In the genomic region with DNA sequence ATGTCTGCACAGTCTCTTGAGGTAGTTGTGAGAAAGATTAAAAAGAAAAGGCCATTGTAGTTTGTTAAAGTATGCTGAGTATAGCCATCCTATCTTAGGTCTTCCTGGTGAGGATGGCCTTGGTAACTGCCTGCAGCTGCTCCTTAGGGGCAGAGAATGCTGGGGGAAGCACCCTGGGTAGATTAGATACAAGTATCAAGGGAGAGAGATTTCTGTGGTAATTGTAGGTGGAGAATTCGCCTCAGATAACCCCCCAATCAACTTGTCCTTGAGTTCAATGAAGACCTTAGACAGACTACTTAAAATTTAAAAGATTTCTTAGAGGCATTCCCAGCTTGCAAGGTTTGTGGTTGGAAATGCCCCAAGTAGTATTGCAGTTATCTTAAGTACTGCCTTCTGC, we compare ENCODE assay signal across 21 mouse cellular contexts. TPM values are rescaled to one million over a fixed set of nuclear protein-coding genes. Genes with fewer than 3 reads are reported as not detected.
DNase-seq lines count a peak whose midpoint lies in the region; ATAC-seq and TF ChIP-seq lines count a peak whose summit lies in the region.
"Had no signal": no experiment of that assay in that cellular context is flagged by ENCODE, and none has a peak within 500 bp of the region (broad histone marks: within the 10 kb centered on the region; RNA-seq: fewer than 3 reads in every experiment).

No protein-coding gene starts in this region.

- no peak for TF ChIP-seq CTCF in stomach, postnatal 0 days (IDR thresholded peaks at IDR 0.05; ENCODE audit: low read depth)
- TF ChIP-seq CTCF in small intestine, adult 2 months (IDR thresholded peaks at IDR 0.05; ENCODE audit: extremely low read depth, insufficient read length, insufficient replicate concordance, low read depth, low read length): no peak

- WGBS in heart, embryonic 11.5 days (ENCODE audit: insufficient replicate concordance): 50% methylated on average over 1 of the region's 1 CpGs
- 82% methylated on average over 1 of the region's 1 CpGs for WGBS in stomach, embryonic 16.5 days
- 86% methylated on average over 1 of the region's 1 CpGs for WGBS in stomach, postnatal 0 days
- 20% methylated on average over 1 of the region's 1 CpGs for WGBS in liver, embryonic 13.5 days (ENCODE audit: insufficient replicate concordance)
- WGBS in small intestine, adult 2 months: 34% methylated on average over 1 of the region's 1 CpGs

- H3K4me2 ChIP-seq in heart, embryonic 11.5 days: peak overlapping the region; percentile 95
- no peak overlapping the region for H3K4me2 ChIP-seq in stomach, embryonic 16.5 days (ENCODE audit: low read depth, low read length)
- H3K4me2 ChIP-seq in stomach, postnatal 0 days (replicated peaks; ENCODE audit: low read depth): no peak overlapping the region
- peak overlapping the region; percentile 79 for H3K4me2 ChIP-seq in liver, embryonic 13.5 days
- H3K4me2 ChIP-seq: forebrain, embryonic 15.5 days had no signal

- no peak overlapping the region for H3K27ac ChIP-seq in heart, embryonic 11.5 days (ENCODE audit: low read depth, low read length)
- H3K27ac ChIP-seq in stomach, embryonic 16.5 days (ENCODE audit: low read length): no peak overlapping the region
- no peak overlapping the region for H3K27ac ChIP-seq in stomach, postnatal 0 days (replicated peaks)
- H3K27ac ChIP-seq in liver, embryonic 13.5 days: peak overlapping the region; percentile 89
- 0 out of 2 replicates have a peak overlapping the region, but pooled peaks have one; percentile 7 for H3K27ac ChIP-seq in small intestine, adult 2 months (ENCODE audit: insufficient read depth, low read depth, low read length)
- H3K27ac ChIP-seq: embryonic facial prominence, embryonic 12.5 days; forebrain, embryonic 15.5 days; hindbrain, embryonic 12.5 days; layer of hippocampus, adult 2 months had no signal

- no peaks in the 10 kb centered on the region for H3K9me3 ChIP-seq in heart, embryonic 11.5 days (replicated peaks; ENCODE audit: control insufficient read depth, low read length)
- H3K9me3 ChIP-seq in stomach, embryonic 16.5 days (replicated peaks; ENCODE audit: control insufficient read depth, low read length): no peaks in the 10 kb centered on the region
- no peaks in the 10 kb centered on the region for H3K9me3 ChIP-seq in stomach, postnatal 0 days (ENCODE audit: control insufficient read depth, low read length)
- H3K9me3 ChIP-seq in liver, embryonic 13.5 days (replicated peaks): peaks cover 11% of the 10 kb centered on the region; the same call in 1 of the 2 replicates
- H3K9me3 ChIP-seq: embryonic facial prominence, embryonic 12.5 days; forebrain, embryonic 15.5 days; hindbrain, embryonic 12.5 days had no signal

- no peak for TF ChIP-seq EP300 in stomach, postnatal 0 days (optimal IDR thresholded peaks at IDR 0.05)

- no peak overlapping the region for H3K4me3 ChIP-seq in heart, embryonic 11.5 days (ENCODE audit: low read depth, low read length)
- H3K4me3 ChIP-seq in stomach, embryonic 16.5 days (replicated peaks; ENCODE audit: low read length): no peak overlapping the region
- H3K4me3 ChIP-seq in stomach, postnatal 0 days (ENCODE audit: low read depth, low read length): no peak overlapping the region
- peak overlapping the region; percentile 86 for H3K4me3 ChIP-seq in liver, embryonic 13.5 days (replicated peaks)
- H3K4me3 ChIP-seq in small intestine, adult 2 months (ENCODE audit: low read depth, low read length): no peak overlapping the region
- H3K4me3 ChIP-seq: embryonic facial prominence, embryonic 12.5 days; layer of hippocampus, adult 2 months had no signal

- H3K9ac ChIP-seq in heart, embryonic 11.5 days (ENCODE audit: low read depth, low read length): no peak overlapping the region
- H3K9ac ChIP-seq in stomach, embryonic 16.5 days (ENCODE audit: low read length): 0 out of 2 replicates have a peak overlapping the region, but pooled peaks have one; percentile 14
- no peak overlapping the region for H3K9ac ChIP-seq in stomach, postnatal 0 days (ENCODE audit: low read length)
- H3K9ac ChIP-seq in liver, embryonic 13.5 days: peak overlapping the region; percentile 95
- H3K9ac ChIP-seq: embryonic facial prominence, embryonic 12.5 days; forebrain, embryonic 15.5 days; hindbrain, embryonic 12.5 days had no signal

- TF ChIP-seq POLR2A in small intestine, adult 2 months (IDR thresholded peaks at IDR 0.05; ENCODE audit: low read depth, low read length): no peak

- DNase-seq in heart, postnatal 4 days: no peak
- no peak for DNase-seq in stomach, postnatal 0 days (ENCODE audit: low spot score)
- DNase-seq in liver, embryonic 13.5 days: peak; percentile 49
- DNase-seq in frontal cortex, postnatal 14 days (ENCODE audit: low spot score in 2 of 2): no peak
- DNase-seq: cerebellum, adult 9-11 months; kidney, adult 2 months; kidney, postnatal 14 days; left cerebral cortex, postnatal 4 days; lung, postnatal 10 days; spleen, adult 18-20 months had no signal

- peaks cover 17% of the 10 kb centered on the region for H3K36me3 ChIP-seq in heart, embryonic 11.5 days (ENCODE audit: control insufficient read depth, insufficient read depth, low read length)
- H3K36me3 ChIP-seq in stomach, embryonic 16.5 days (ENCODE audit: control insufficient read depth, insufficient read depth, low read length): peaks cover 16% of the 10 kb centered on the region; the same call in 1 of the 2 replicates
- peaks cover 6% of the 10 kb centered on the region for H3K36me3 ChIP-seq in stomach, postnatal 0 days (ENCODE audit: control insufficient read depth, insufficient read depth, low read length)
- H3K36me3 ChIP-seq in liver, embryonic 13.5 days: peaks cover 45% of the 10 kb centered on the region
- H3K36me3 ChIP-seq in small intestine, adult 2 months (ENCODE audit: control insufficient read depth, insufficient read depth, low read length): peaks cover 14% of the 10 kb centered on the region

- ATAC-seq in heart, embryonic 11.5 days (replicated peaks; ENCODE audit: insufficient number of reproducible peaks, low FRiP score, low TSS enrichment): no peak
- ATAC-seq in stomach, embryonic 16.5 days (ENCODE audit: insufficient read depth, low FRiP score): no peak
- ATAC-seq in stomach, postnatal 0 days (ENCODE audit: low FRiP score, low TSS enrichment): no peak
- peak; percentile 26 for ATAC-seq in liver, embryonic 13.5 days (ENCODE audit: low read depth)
- no peak for ATAC-seq in cerebellum, adult (ENCODE audit: insufficient number of reproducible peaks, low FRiP score, low TSS enrichment)
- ATAC-seq: forebrain, embryonic 15.5 days; midbrain, embryonic 16.5 days had no signal

- H3K27me3 ChIP-seq in heart, embryonic 11.5 days (ENCODE audit: control insufficient read depth, insufficient read depth, low read length): no peaks in the 10 kb centered on the region
- no peaks in the 10 kb centered on the region for H3K27me3 ChIP-seq in stomach, embryonic 16.5 days (ENCODE audit: control insufficient read depth, insufficient read depth, low read length)
- H3K27me3 ChIP-seq in stomach, postnatal 0 days (ENCODE audit: control insufficient read depth, insufficient read depth, low read length): no peaks in the 10 kb centered on the region
- no peaks in the 10 kb centered on the region for H3K27me3 ChIP-seq in liver, embryonic 13.5 days
- no peaks in the 10 kb centered on the region for H3K27me3 ChIP-seq in small intestine, adult 2 months (ENCODE audit: control insufficient read depth, insufficient read depth, low read length)
- H3K27me3 ChIP-seq: embryonic facial prominence, embryonic 12.5 days; forebrain, embryonic 15.5 days; hindbrain, embryonic 12.5 days had no signal

- peaks cover 13% of the 10 kb centered on the region for H3K4me1 ChIP-seq in heart, embryonic 11.5 days (ENCODE audit: control insufficient read depth, insufficient read depth, low read length)
- peaks cover 21% of the 10 kb centered on the region for H3K4me1 ChIP-seq in stomach, embryonic 16.5 days (ENCODE audit: control insufficient read depth, insufficient read depth, low read length)
- peaks cover 3% of the 10 kb centered on the region; the same call in 1 of the 2 replicates for H3K4me1 ChIP-seq in stomach, postnatal 0 days (replicated peaks; ENCODE audit: control insufficient read depth, insufficient read depth)
- peaks cover 81% of the 10 kb centered on the region for H3K4me1 ChIP-seq in liver, embryonic 13.5 days (replicated peaks)
- peaks cover 25% of the 10 kb centered on the region for H3K4me1 ChIP-seq in small intestine, adult 2 months (ENCODE audit: control insufficient read depth, insufficient read depth, insufficient read length, low read length)

RNA-seq across cellular contexts. Expression of gene Brpf3, which starts 2.4 kb away (rescaled TPM):
- 12.1 and 13.4 TPM in 2 replicates for polyA plus RNA-seq in heart, embryonic 11.5 days (2014; fragmentation: Nextera tagmentation; extraction: Ambion mirVana)
- 10 to 100 TPM; 22.8 to 25.9 TPM for total RNA-seq in heart, postnatal 4 days (2021)
- polyA plus RNA-seq in stomach, embryonic 16.5 days (2015; fragmentation: Nextera tagmentation; extraction: Ambion mirVana): 8.2 and 10.5 TPM in 2 replicates
- polyA plus RNA-seq in stomach, postnatal 0 days (2015; fragmentation: Nextera tagmentation; extraction: Ambion mirVana): 5.2 and 5.7 TPM in 2 replicates
- 61.8 and 69.9 TPM in 2 replicates for polyA plus RNA-seq in liver, embryonic 13.5 days (2015; fragmentation: Nextera tagmentation; extraction: Ambion mirVana)
- polyA plus RNA-seq in small intestine, adult 2 months (2012; rRNA removed): 39.3 and 109 TPM in 2 replicates

RNA-seq across cellular contexts. Expression of gene Mapk13, which starts 34.2 kb away (rescaled TPM):
- polyA plus RNA-seq in heart, embryonic 11.5 days (2014; fragmentation: Nextera tagmentation; extraction: Ambion mirVana): 2.6 and 2.9 TPM in 2 replicates
- total RNA-seq in heart, postnatal 4 days (2021): under 1 TPM; 0.47 to 0.50 TPM
- 116 and 128 TPM in 2 replicates for polyA plus RNA-seq in stomach, embryonic 16.5 days (2015; fragmentation: Nextera tagmentation; extraction: Ambion mirVana)
- polyA plus RNA-seq in stomach, postnatal 0 days (2015; fragmentation: Nextera tagmentation; extraction: Ambion mirVana): 211 and 220 TPM in 2 replicates
- 1.7 and 2.2 TPM in 2 replicates for polyA plus RNA-seq in liver, embryonic 13.5 days (2015; fragmentation: Nextera tagmentation; extraction: Ambion mirVana)
- polyA plus RNA-seq in small intestine, adult 2 months (2012; rRNA removed): 108 and 266 TPM in 2 replicates

RNA-seq across cellular contexts. Expression of gene Pnpla1, which starts 54.9 kb away (rescaled TPM):
- polyA plus RNA-seq in heart, embryonic 11.5 days (2014; fragmentation: Nextera tagmentation; extraction: Ambion mirVana): 0.06 TPM in 1 of 2 replicates, not detected in the other
- under 1 TPM in 1 of 2 experiments, not detected in 1; 0.07 TPM for total RNA-seq in heart, postnatal 4 days (2021)
- 1.2 and 3.0 TPM in 2 replicates for polyA plus RNA-seq in stomach, embryonic 16.5 days (2015; fragmentation: Nextera tagmentation; extraction: Ambion mirVana)
- polyA plus RNA-seq in stomach, postnatal 0 days (2015; fragmentation: Nextera tagmentation; extraction: Ambion mirVana): 12.7 TPM in 2 replicates
- polyA plus RNA-seq in liver, embryonic 13.5 days (2015; fragmentation: Nextera tagmentation; extraction: Ambion mirVana): not detected in 2 replicates
- polyA plus RNA-seq in small intestine, adult 2 months (2012; rRNA removed): 0.46 and 0.77 TPM in 2 replicates
- total RNA-seq: gastrocnemius, postnatal 4 days; liver, adult 2 months had no signal
- polyA plus RNA-seq: forebrain, embryonic 15.5 days; hindbrain, embryonic 12.5 days; kidney, adult 2 months; liver, adult 2 months; midbrain, embryonic 16.5 days had no signal

Comparison
In these comparisons a context has a peak if more than half of its experiments do, and no peak if none do; other contexts are left out.
1. H3K9ac ChIP-seq: peak in stomach, embryonic 16.5 days (single experiment) and liver, embryonic 13.5 days (single experiment); none in heart, embryonic 11.5 days (single experiment) and stomach, postnatal 0 days (single experiment).
2. H3K27ac ChIP-seq: peak in liver, embryonic 13.5 days (single experiment) and small intestine, adult 2 months (single experiment); none in heart, embryonic 11.5 days (single experiment), stomach, embryonic 16.5 days (single experiment) and stomach, postnatal 0 days (single experiment).
3. H3K4me2 ChIP-seq: peak in heart, embryonic 11.5 days (single experiment) and liver, embryonic 13.5 days (single experiment); none in stomach, embryonic 16.5 days (single experiment) and stomach, postnatal 0 days (single experiment).
4. RNA of gene Mapk13, which starts 34.2 kb away (polyA plus RNA-seq): 108 to 266 TPM in small intestine, adult 2 months, 211 to 220 TPM in stomach, postnatal 0 days and 116 to 128 TPM in stomach, embryonic 16.5 days; 2.6 to 2.9 TPM in heart, embryonic 11.5 days and 1.7 to 2.2 TPM in liver, embryonic 13.5 days; every median in the first group is over 10 times any median in the second.